Mouse (Mus musculus) brain, embryonic 14.5 days (tissue): ENCODE results near the gene Amz1. TPM values are rescaled to one million over a fixed set of nuclear protein-coding genes. Genes with fewer than 3 reads are reported as not detected.

ENCODE experiments used
- DNase-seq: peaks from one replicate; pipeline ENCODE4 v3.0.0-alpha.2; 2011; ENCODE audit warnings: low read depth
- CTCF ChIP-seq: fragments of 200-500 bp; IDR thresholded peaks from 2 replicates; pipeline ENCODE4 v1.5.1; 2012; ENCODE audit warnings: inconsistent platforms, mild to moderate bottlenecking, moderate library complexity, borderline replicate concordance; ENCODE audit not compliant: insufficient read depth, insufficient read length; ENCODE audit errors: extremely low read depth
- POLR2A ChIP-seq: fragments of 200-500 bp; IDR thresholded peaks from 2 replicates; pipeline ENCODE4 v1.6.1; 2012; ENCODE audit warnings: mild to moderate bottlenecking, inconsistent platforms, borderline replicate concordance; ENCODE audit not compliant: poor library complexity, insufficient read depth, insufficient read length, severe bottlenecking; ENCODE audit errors: extremely low read depth
- polyA plus RNA-seq: library from polyadenylated mRNA; depleted of rRNA; stranded (reverse); fragments of >200 nt; gene quantifications from 2 replicates; pipeline ENCODE4 v1.2.3, GENCODE M21; 2012

Amz1 gene
- polyA plus RNA-seq, 1 experiment, result 3.2 TPM

DNA sequence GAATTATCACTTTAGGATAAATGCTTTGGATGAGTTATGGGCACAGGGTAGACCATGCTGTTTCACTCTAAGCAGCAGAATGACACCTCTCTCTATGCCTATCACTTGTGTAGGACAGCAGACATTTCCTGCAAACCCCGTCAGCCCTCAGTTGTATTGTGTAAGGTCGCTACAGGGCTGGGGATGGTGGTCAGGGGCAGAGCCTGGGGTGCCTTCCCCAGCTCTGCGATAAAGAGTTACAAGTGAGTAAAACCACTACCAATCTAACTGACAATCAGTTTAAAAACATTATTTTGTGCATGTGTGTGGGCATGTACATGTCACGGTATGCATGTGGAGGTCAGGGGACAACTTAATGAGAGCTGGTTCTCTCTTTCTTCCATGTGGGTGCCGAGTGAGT, 57.2 kb downstream of the Amz1 start:
- no peak for DNase-seq
- TF ChIP-seq POLR2A, result no peak
- no peak for TF ChIP-seq CTCF

DNA sequence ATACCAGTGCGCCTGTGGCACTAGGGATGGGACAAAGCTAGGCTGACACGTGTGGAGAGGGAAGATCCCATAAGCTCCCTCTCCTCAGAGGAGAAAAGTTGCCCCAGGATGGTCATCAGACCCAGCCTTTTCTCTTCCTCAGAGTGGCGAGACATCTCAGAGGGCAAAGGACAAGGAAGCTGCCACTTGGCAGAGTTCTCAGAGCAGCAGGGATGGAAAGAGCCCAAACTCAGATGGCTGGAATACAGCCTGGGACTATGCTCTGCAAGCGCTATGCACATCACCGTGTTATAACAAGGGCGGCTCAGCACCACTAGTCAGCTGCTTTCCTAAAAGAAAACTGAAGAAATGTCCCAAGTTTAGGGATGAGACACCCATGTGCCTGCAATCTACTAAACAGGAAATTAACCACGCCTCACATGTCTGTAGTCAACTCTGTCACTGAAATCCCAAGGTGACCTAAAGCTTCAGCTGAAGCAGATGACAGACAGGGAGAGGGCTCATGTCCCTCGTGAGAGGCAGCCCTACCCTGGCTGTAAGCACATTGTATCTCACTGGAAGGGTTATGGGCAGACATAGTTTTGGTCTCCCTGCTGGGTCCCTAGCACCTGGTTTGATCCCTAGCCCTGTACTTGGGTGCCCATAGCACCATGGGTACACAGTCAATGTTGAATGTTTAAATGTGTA, 58.1 kb downstream of the Amz1 start:
- TF ChIP-seq CTCF, result no peak
- no peak for DNase-seq

DNA sequence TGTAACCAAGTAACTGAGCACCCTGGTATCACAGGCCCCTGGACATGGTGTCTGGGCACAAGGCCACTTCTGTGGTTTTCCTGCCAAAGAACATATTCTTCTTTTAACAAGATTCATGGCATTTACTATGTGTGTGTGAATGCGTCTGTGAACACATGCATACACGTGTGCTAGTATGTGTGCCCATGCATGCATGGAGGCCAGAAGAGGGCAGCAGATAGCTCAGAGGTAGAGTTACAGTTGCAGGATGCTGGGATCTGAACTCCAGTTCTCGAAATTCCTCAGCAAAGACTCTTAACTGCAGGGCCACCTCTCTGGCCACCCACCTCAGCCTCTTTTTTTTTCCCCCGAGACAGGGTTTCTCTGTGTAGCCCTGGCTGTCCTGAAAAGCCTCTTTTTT, 59.6 kb downstream of the Amz1 start:
- TF ChIP-seq POLR2A (no peak), CTCF (peak; percentile 11; the same call in 1 of the 2 replicates)
- no peak for DNase-seq

DNA sequence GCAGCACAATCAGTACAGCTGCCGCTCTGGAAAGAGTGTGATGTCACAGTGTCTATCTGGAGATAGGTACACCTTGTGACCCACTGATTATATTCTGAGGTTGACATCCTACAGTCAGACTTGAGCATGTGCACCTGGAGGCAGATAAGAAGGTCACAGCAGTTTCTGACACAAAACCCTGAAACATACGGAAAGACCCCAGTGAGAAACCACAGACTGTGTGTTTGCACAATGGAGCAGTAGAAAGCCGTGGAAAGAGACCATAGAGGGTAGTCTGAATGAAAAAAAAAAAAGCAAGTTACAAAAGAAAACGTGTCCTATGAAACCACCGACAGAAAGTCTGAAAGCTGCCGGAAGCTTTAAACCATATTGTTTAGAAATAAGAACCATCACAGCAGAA, 60.4 kb downstream of the Amz1 start:
- DNase-seq, result no peak
- no peak for TF ChIP-seq POLR2A
- TF ChIP-seq CTCF, result no peak

DNA sequence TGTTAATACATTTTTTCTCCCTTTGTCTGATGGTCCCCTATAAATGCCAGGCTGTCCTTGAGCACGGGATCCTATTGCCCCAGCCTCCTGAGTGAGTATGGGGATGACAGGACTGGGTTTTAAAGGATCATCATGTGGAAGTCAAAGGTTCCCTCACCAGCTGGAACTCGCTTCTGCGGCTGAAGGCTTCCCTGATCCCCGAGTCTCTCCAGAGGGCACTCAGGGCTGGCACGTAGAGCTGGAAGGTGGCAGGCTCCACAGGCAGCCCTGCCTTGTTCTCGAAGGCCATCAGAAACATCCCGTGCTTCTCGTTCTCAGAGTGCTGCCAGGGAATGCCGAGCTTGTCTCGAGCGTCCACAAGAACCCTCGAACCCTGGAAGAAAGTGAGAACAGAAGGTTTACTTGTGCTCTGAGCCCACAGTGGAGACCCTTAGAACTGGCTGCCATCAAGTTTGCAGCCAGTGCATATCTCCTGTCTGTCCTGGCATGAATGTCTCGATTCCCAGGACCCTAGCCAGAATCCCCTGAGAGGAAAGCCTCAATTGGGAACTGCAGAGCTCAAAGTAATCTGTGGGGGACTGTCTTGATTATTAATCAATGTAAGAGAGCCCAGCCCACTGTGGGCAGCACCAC, 61.4 kb downstream of the Amz1 start:
- TF ChIP-seq POLR2A, result no peak
- TF ChIP-seq CTCF, result no peak
- peak; percentile 19 for DNase-seq

DNA sequence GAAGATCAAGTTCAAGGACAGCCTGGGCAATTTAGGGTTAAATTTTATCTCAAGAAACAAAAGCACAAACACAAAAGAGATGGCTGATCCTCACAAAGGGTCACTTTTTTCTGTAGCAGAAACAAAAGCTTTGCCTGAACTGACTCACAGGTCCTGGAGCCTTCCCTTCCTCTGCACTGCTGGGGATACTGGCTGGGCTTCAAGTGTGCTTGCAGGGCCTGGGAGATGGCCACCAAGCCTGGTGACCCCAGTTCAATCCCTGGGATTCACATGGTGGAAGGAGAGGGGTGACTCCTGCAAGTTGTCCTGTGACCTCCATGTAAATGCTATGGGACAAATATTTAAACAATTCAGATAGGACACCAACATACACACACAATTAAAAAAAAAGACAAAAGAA, 65.6 kb downstream of the Amz1 start:
- DNase-seq, result no peak
- TF ChIP-seq POLR2A, result no peak
- TF ChIP-seq CTCF, result no peak

DNA sequence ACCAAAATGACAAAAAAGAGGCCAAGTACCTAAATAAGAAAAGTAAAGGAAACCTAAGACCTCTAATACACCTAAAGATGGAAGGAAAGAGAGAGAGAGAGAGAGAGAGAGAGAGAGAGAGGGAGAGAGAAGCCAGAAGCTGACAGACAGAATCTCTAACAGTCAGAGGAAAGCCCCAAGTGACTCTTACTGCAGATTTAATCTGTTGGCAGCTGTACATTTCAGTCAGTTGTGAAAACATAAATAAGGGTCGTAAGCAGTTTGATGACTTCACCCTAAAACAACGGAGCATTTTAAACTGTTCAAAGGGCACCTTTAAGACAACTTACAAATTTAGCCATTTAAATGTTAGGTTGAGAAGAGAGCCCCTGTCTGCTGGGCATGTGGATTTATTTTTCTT, 66.5 kb downstream of the Amz1 start:
- DNase-seq, result peak; percentile 43
- TF ChIP-seq CTCF, result no peak

DNA sequence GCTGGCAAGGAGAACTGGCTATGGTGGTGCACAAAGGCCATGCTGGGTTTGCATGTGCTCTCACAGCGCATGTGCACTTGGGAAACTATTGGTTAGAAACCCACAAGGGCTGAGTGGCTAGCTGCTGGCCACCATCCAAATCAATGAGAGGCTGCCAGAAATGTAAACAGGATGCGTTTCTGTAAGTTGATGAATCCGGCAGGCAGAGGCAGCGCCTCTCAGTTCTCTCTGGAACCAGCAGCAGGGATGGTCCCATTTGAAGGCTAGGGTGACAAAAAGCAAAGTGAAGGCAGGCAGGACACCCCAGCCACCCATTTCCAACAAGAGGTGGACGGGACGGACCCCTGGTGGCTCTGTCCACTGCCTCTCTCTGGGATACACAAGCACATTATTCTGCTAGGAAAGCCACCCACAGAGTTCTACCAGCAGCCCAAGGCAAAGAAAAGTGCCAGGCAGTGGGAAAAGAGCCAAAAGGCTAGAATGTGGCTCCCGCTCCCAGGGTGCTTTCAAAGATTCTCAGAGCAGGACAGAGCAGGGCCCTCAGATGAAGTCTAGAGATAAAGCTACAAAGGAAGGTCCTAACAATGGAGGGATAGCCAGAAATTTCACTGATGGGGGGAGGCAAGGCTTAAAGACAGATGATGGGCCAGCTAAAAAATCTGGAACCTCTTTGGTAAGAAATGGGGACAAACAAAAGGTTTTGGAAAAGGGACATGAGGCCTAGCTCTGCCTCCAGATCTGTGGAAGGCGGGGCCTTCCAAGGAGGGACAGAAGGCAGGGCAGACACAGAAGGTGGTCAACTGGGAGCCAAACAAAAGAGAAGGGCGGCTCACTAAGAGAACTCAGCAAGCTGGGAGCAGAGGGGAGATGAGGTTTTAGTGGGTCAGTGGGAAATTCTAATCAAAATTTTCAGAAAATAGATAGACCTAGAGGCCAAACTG, 67.3 kb downstream of the Amz1 start:
- no peak for TF ChIP-seq POLR2A
- no peak for TF ChIP-seq CTCF

DNA sequence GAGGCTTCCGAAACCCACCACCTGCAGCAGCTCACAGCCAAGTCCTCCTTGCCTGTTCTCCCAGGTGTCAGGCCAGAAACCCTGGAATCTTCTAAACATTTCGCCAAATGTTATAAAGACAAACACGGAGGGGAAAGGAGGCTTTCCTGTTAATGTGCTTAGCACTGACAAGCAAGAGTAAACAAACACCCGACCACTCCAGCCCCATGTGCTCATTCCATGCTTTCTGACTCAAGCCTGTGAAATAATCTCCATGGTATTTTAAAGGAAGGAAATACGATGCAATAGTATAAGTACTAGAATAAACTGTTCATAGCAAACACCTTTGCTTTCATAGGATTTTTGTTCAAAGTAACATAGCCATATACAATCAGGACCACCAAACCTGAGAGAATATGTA, 68.3 kb downstream of the Amz1 start:
- DNase-seq, result no peak
- TF ChIP-seq CTCF (no peak), POLR2A (no peak)

More for the DNA sequence above, 67.3 kb downstream of the Amz1 start:
- DNase-seq, result peak; percentile 96

DNA sequence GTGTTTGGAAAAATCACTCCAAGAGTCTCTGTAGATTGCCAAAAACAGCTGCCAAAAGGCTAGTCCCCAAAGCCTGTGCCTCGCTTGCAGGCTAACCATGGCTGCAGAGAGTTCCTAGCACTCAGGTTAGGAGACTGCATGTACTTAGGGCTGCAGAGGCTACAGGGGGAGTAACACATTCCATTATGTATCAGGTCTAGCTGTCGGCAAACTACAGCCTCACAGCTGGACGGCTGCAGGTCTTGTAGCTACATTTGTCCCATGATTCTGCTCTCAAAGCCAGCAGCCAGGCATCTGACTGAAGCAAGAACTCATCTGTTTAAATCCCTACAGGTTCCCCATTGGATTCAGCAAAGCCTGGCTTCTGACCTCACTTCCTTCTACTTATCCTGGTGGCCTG, 70.8 kb downstream of the Amz1 start:
- DNase-seq, result no peak
- TF ChIP-seq CTCF (no peak), POLR2A (no peak)

DNA sequence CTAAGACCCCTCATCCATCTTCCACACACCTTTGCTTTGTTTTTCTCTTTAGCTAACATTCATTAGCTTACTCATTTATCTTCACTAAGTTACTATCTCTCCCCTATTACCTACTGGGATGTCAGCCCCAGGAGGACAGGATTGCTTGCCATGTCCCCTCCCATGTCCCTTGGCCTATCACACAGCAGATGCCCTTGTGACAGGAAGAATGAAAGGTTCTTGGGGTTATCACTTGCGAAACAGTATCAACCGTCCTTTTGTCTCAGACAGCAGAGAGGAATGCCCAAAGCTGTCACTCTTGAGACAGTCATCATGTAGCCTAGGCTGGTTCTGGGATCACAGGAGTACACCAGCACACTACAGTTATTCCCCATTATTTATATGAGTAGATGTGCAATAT, 71.2 kb downstream of the Amz1 start:
- TF ChIP-seq POLR2A (no peak), CTCF (no peak)
- no peak for DNase-seq

DNA sequence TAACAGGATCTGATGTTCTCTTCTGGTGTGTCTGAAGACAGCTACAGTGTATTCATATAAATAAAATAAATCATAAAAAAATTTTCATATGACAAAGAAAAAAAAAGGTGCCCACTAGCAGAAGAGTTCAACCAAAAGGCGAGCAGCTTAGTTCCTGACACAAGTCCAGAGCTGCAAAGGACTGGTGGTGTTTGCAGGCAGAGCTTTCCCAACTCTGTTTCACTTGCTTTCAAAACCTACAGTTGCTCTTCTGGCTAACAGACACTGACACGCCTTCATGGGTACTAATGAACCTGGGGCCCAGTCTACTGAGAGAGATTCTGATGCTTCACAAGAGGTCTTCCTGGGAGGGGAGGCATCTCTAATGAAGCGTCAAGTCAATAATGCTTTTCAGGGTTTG, 72.1 kb downstream of the Amz1 start:
- TF ChIP-seq POLR2A, result no peak
- TF ChIP-seq CTCF, result no peak
- no peak for DNase-seq

DNA sequence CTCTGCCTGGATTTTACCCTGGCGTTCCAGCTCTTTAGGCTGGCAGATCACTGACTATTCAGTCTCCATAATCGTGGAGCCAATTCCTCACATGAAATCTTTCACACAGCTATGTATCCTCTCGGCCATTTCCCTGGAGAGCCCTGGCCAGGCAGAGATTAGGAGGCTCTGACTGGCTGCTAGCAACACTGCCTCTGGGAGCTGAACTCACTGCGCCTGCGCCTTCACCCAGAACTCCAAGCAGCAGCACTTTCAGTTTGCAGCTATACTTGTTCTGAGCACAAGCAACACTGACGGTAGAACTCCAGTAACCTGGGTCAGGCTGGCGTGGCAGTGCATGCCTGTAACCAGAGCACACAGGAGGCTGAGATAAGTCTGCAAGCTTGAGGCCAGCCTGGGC, 74.2 kb downstream of the Amz1 start:
- peak; percentile 46 for DNase-seq

More for the DNA sequence above, 74.2 kb downstream of the Amz1 start:
- TF ChIP-seq POLR2A (no peak), CTCF (no peak)
